Comparison of ENCODE assay signal across 8 mouse cellular contexts in genomic region chr4:95053791-95054117, GRCm38 (mm10). TPM values are rescaled to one million over a fixed set of nuclear protein-coding genes. Genes with fewer than 3 reads are reported as not detected.
A peak's percentile ranks its signal among the peaks of the same experiment; 100 is the strongest.
DNase-seq lines count a peak whose midpoint lies in the region; ATAC-seq lines count a peak whose summit lies in the region.

No protein-coding gene starts in this region.

- no peak for ATAC-seq in hindbrain, embryonic 16.5 days
- ATAC-seq in megakaryocyte-erythroid progenitor cell, adult 5-6 weeks (replicated peaks; ENCODE audit: low FRiP score, low TSS enrichment, poor library complexity, severe bottlenecking), result no peak

- H3K9me3 ChIP-seq in hindbrain, embryonic 16.5 days (ENCODE audit: control insufficient read depth, low read length), result no peaks in the 10 kb centered on the region

- H3K9ac ChIP-seq in hindbrain, embryonic 16.5 days (ENCODE audit: low read depth, low read length), result peak overlapping the region; percentile 75; the same call in 1 of the 2 replicates

- WGBS in hindbrain, embryonic 16.5 days, result 0% methylated on average over 6 of the region's 6 CpGs

- peak; percentile 41 for DNase-seq in R1 (ENCODE audit: low read depth, low spot score)
- DNase-seq in cerebellum, adult 9-10 months, result peak; percentile 83
- peak; percentile 84 for DNase-seq in gastrocnemius, adult 18-20 months (ENCODE audit: low spot score)
- DNase-seq in left cerebral cortex, adult 18-20 months (ENCODE audit: low spot score in 2 of 2), result peak; percentile 18 to 28
- peak; percentile 90 for DNase-seq in lung, postnatal 36 days
- DNase-seq in skeletal muscle tissue, adult 2 months (ENCODE audit: low read depth, low spot score), result peak; percentile 84

- peak overlapping the region; percentile 95 for H3K27ac ChIP-seq in hindbrain, embryonic 16.5 days (ENCODE audit: low read depth, low read length)

- no peaks in the 10 kb centered on the region for H3K27me3 ChIP-seq in hindbrain, embryonic 16.5 days (replicated peaks; ENCODE audit: control insufficient read depth, insufficient read depth, low read length)

- H3K4me3 ChIP-seq in hindbrain, embryonic 16.5 days (ENCODE audit: low read length), result peak overlapping the region; percentile 68

- H3K4me1 ChIP-seq in hindbrain, embryonic 16.5 days (ENCODE audit: control insufficient read depth, insufficient read depth, low read depth, low read length), result peaks cover 10% of the 10 kb centered on the region

- H3K4me2 ChIP-seq in hindbrain, embryonic 16.5 days (ENCODE audit: low read length), result peak overlapping the region; percentile 82

- H3K36me3 ChIP-seq in hindbrain, embryonic 16.5 days (ENCODE audit: control insufficient read depth, insufficient read depth, low read length), result no peaks in the 10 kb centered on the region

RNA-seq across cellular contexts. Expression of gene Jun, which starts 1.7 kb away (rescaled TPM):
- total RNA-seq in gastrocnemius, adult 18-20 months (2021), result 100 to 1,000 TPM in 1 of 2 experiments, 10 to 100 TPM in 1; 56.8 to 140 TPM
- 62.9 and 63.7 TPM in 2 replicates for polyA plus RNA-seq in hindbrain, embryonic 16.5 days (2015; fragmentation: Nextera tagmentation; extraction: Ambion mirVana)
- total RNA-seq in left cerebral cortex, adult 18-20 months (2021), result 10 to 100 TPM; 53.8 to 60.5 TPM
- 14.9 and 15.6 TPM in 2 replicates for total RNA-seq in megakaryocyte-erythroid progenitor cell, adult 5-6 weeks (2014; fragmentation: Nextera tagmentation)
- total RNA-seq in megakaryocyte-erythroid progenitor cell, adult 5-6 weeks (2017), result 167 and 256 TPM in 2 replicates

Comparison
In these comparisons a context has a peak if more than half of its experiments do, and no peak if none do; other contexts are left out.
1. DNase-seq: peak in every context shown above with its lines; median percentile 90 in lung, postnatal 36 days; 84 in gastrocnemius, adult 18-20 months; 84 in skeletal muscle tissue, adult 2 months; 83 in cerebellum, adult 9-10 months; 41 in R1; 23 in left cerebral cortex, adult 18-20 months.